26 mouse cellular contexts compared by ENCODE assay signal in genomic region chr6:113351653-113352052, GRCm38 (mm10). TPM values are rescaled to one million over a fixed set of nuclear protein-coding genes. Genes with fewer than 3 reads are reported as not detected.
A peak's percentile ranks its signal among the peaks of the same experiment; 100 is the strongest.
DNase-seq lines count a peak whose midpoint lies in the region; ATAC-seq lines count a peak whose summit lies in the region.
"Had no signal": no experiment of that assay in that cellular context is flagged by ENCODE, and none has a peak within 500 bp of the region (broad histone marks: within the 10 kb centered on the region; RNA-seq: fewer than 3 reads in every experiment).

No protein-coding gene starts in this region.

- H3K36me3 ChIP-seq in liver, embryonic 15.5 days (replicated peaks), result no peaks in the 10 kb centered on the region
- H3K36me3 ChIP-seq in liver, embryonic 11.5 days (ENCODE audit: control insufficient read depth, insufficient read depth, low read length), result no peaks in the 10 kb centered on the region
- H3K36me3 ChIP-seq in ES-E14 (ENCODE audit: control insufficient read depth, insufficient read depth, low read length, poor library complexity, severe bottlenecking), result no peaks in the 10 kb centered on the region
- no peaks in the 10 kb centered on the region for H3K36me3 ChIP-seq in neural tube, embryonic 15.5 days
- H3K36me3 ChIP-seq in forebrain, embryonic 11.5 days (ENCODE audit: control insufficient read depth, insufficient read depth, low read length), result no peaks in the 10 kb centered on the region
- H3K36me3 ChIP-seq: embryonic facial prominence, embryonic 12.5 days; G1E; hindbrain, embryonic 15.5 days; limb, embryonic 13.5 days; midbrain, embryonic 13.5 days; neural tube, embryonic 13.5 days; stomach, embryonic 15.5 days had no signal

- no peaks in the 10 kb centered on the region for H3K27me3 ChIP-seq in liver, embryonic 15.5 days
- no peaks in the 10 kb centered on the region for H3K27me3 ChIP-seq in liver, embryonic 11.5 days (replicated peaks; ENCODE audit: control insufficient read depth, insufficient read depth, low read length)
- no peaks in the 10 kb centered on the region for H3K27me3 ChIP-seq in neural tube, embryonic 15.5 days (replicated peaks)
- no peaks in the 10 kb centered on the region for H3K27me3 ChIP-seq in forebrain, embryonic 11.5 days (ENCODE audit: control insufficient read depth, insufficient read depth, low read length)
- H3K27me3 ChIP-seq: embryonic facial prominence, embryonic 12.5 days; forebrain, embryonic 13.5 days; hindbrain, embryonic 15.5 days; limb, embryonic 13.5 days; midbrain, embryonic 13.5 days; stomach, embryonic 15.5 days had no signal

- no peaks in the 10 kb centered on the region for H3K4me1 ChIP-seq in liver, embryonic 15.5 days (replicated peaks)
- peaks cover 7% of the 10 kb centered on the region; the same call in 1 of the 2 replicates for H3K4me1 ChIP-seq in liver, embryonic 11.5 days (replicated peaks; ENCODE audit: control insufficient read depth, insufficient read depth, low read length)
- H3K4me1 ChIP-seq in ES-E14 (ENCODE audit: control insufficient read depth in 2 of 2, insufficient read depth in 2 of 2, low read length in 2 of 2, poor library complexity in 1 of 2), result peaks cover 5 to 8% of the 10 kb centered on the region in 2 experiments
- H3K4me1 ChIP-seq in neural tube, embryonic 15.5 days, result no peaks in the 10 kb centered on the region
- no peaks in the 10 kb centered on the region for H3K4me1 ChIP-seq in forebrain, embryonic 11.5 days (replicated peaks; ENCODE audit: control insufficient read depth, insufficient read depth, low read length)
- H3K4me1 ChIP-seq: embryonic facial prominence, embryonic 12.5 days; forebrain, embryonic 13.5 days; hindbrain, embryonic 15.5 days; limb, embryonic 13.5 days; midbrain, embryonic 13.5 days; neural tube, embryonic 13.5 days; stomach, embryonic 15.5 days had no signal

- H3K9me3 ChIP-seq in liver, embryonic 15.5 days (replicated peaks), result no peaks in the 10 kb centered on the region
- H3K9me3 ChIP-seq in liver, embryonic 11.5 days (ENCODE audit: control insufficient read depth, low read length), result no peaks in the 10 kb centered on the region
- no peaks in the 10 kb centered on the region for H3K9me3 ChIP-seq in ES-E14 (ENCODE audit: control insufficient read depth, insufficient read depth, low read depth, low read length)
- no peaks in the 10 kb centered on the region for H3K9me3 ChIP-seq in neural tube, embryonic 15.5 days (replicated peaks)
- no peaks in the 10 kb centered on the region for H3K9me3 ChIP-seq in forebrain, embryonic 11.5 days (ENCODE audit: control insufficient read depth, low read length)
- H3K9me3 ChIP-seq: embryonic facial prominence, embryonic 12.5 days; forebrain, embryonic 13.5 days; G1E; hindbrain, embryonic 15.5 days; limb, embryonic 13.5 days; midbrain, embryonic 13.5 days; neural tube, embryonic 13.5 days; stomach, embryonic 15.5 days had no signal

- no peak overlapping the region for H3K4me3 ChIP-seq in liver, embryonic 15.5 days (replicated peaks)
- H3K4me3 ChIP-seq in liver, embryonic 11.5 days (ENCODE audit: low read depth, low read length), result no peak overlapping the region
- H3K4me3 ChIP-seq in ES-E14 (ENCODE audit: insufficient read depth in 1 of 2, low read depth in 1 of 2, low read length in 2 of 2, poor library complexity in 1 of 2, severe bottlenecking in 1 of 2), result no peak overlapping the region
- H3K4me3 ChIP-seq in neural tube, embryonic 15.5 days (replicated peaks), result no peak overlapping the region
- H3K4me3 ChIP-seq in forebrain, embryonic 11.5 days (ENCODE audit: low read depth, low read length), result no peak overlapping the region
- H3K4me3 ChIP-seq: embryonic facial prominence, embryonic 12.5 days; forebrain, embryonic 13.5 days; hindbrain, embryonic 15.5 days; limb, embryonic 13.5 days; midbrain, embryonic 13.5 days; neural tube, embryonic 13.5 days; stomach, embryonic 15.5 days had no signal

- no peak overlapping the region for H3K9ac ChIP-seq in liver, embryonic 15.5 days
- H3K9ac ChIP-seq in liver, embryonic 11.5 days (ENCODE audit: low read depth, low read length), result no peak overlapping the region
- no peak overlapping the region for H3K9ac ChIP-seq in ES-E14 (ENCODE audit: insufficient read depth, low read depth, low read length, poor library complexity, severe bottlenecking)
- no peak overlapping the region for H3K9ac ChIP-seq in neural tube, embryonic 15.5 days (replicated peaks)
- no peak overlapping the region for H3K9ac ChIP-seq in forebrain, embryonic 11.5 days (ENCODE audit: low read length)
- H3K9ac ChIP-seq: embryonic facial prominence, embryonic 12.5 days; forebrain, embryonic 13.5 days; hindbrain, embryonic 15.5 days; limb, embryonic 13.5 days; liver, embryonic 14.5 days; midbrain, embryonic 13.5 days; neural tube, embryonic 13.5 days; stomach, embryonic 15.5 days had no signal

- in situ Hi-C loops in ES-E14 (cut with MboI; ENCODE audit: low sequenced_read_pairs in 2 of 2, unreplicated experiment in 2 of 2), result no loop called here

- no peak for DNase-seq in liver, embryonic 11.5 days (ENCODE audit: low spot score)
- no peak for DNase-seq in ES-E14 (ENCODE audit: low read depth, low spot score)
- no peak for DNase-seq in adrenal gland, postnatal 4 days (ENCODE audit: low spot score in 2 of 2)
- DNase-seq in forebrain, embryonic 11.5 days (ENCODE audit: low spot score), result no peak
- DNase-seq: adrenal gland, postnatal 14 days; cerebellum, adult 11 months; cerebellum, adult 9-11 months; gastrocnemius, postnatal 36 days; heart, postnatal 4 days; kidney, postnatal 25 days; right cerebral cortex, adult 18-20 months; right cerebral cortex, postnatal 4 days; thymus, postnatal 25 days had no signal

- 21% methylated on average over 10 of the region's 10 CpGs for WGBS in liver, embryonic 15.5 days (ENCODE audit: insufficient replicate concordance)
- 39% methylated on average over 10 of the region's 10 CpGs for WGBS in liver, embryonic 11.5 days
- WGBS in neural tube, embryonic 15.5 days, result 66% methylated on average over 10 of the region's 10 CpGs
- WGBS in forebrain, embryonic 11.5 days, result 65% methylated on average over 10 of the region's 10 CpGs

- ATAC-seq in liver, embryonic 15.5 days (ENCODE audit: insufficient read depth), result no peak
- no peak for ATAC-seq in liver, embryonic 11.5 days (replicated peaks; ENCODE audit: low FRiP score)
- peak; percentile 84 for ATAC-seq in common myeloid progenitor, adult 5-6 weeks (replicated peaks; ENCODE audit: low read depth, poor library complexity, severe bottlenecking)
- peak; percentile 50; the same call in 1 of the 2 replicates for ATAC-seq in megakaryocyte-erythroid progenitor cell, adult 5-6 weeks (replicated peaks; ENCODE audit: low FRiP score, low TSS enrichment, poor library complexity, severe bottlenecking)
- ATAC-seq in neural tube, embryonic 15.5 days (ENCODE audit: low FRiP score), result no peak
- ATAC-seq in forebrain, embryonic 11.5 days (replicated peaks; ENCODE audit: low FRiP score), result no peak
- ATAC-seq: forebrain, embryonic 13.5 days; midbrain, embryonic 13.5 days had no signal

- H3K27ac ChIP-seq in liver, embryonic 15.5 days (replicated peaks), result peak overlapping the region; percentile 25; the same call in 1 of the 2 replicates
- H3K27ac ChIP-seq in liver, embryonic 11.5 days (ENCODE audit: low read depth, low read length), result no peak overlapping the region
- H3K27ac ChIP-seq in ES-E14 (ENCODE audit: insufficient read depth, low read depth, low read length, poor library complexity, severe bottlenecking), result peak overlapping the region; percentile 13; the same call in 1 of the 2 replicates
- H3K27ac ChIP-seq in neural tube, embryonic 15.5 days (replicated peaks), result no peak overlapping the region
- no peak overlapping the region for H3K27ac ChIP-seq in forebrain, embryonic 11.5 days (ENCODE audit: low read depth, low read length)
- H3K27ac ChIP-seq: embryonic facial prominence, embryonic 12.5 days; forebrain, embryonic 13.5 days; hindbrain, embryonic 15.5 days; limb, embryonic 13.5 days; liver, embryonic 14.5 days; midbrain, embryonic 13.5 days; neural tube, embryonic 13.5 days; stomach, embryonic 15.5 days had no signal

- H3K4me2 ChIP-seq in liver, embryonic 15.5 days, result peak overlapping the region; percentile 3; the same call in 1 of the 2 replicates
- no peak overlapping the region for H3K4me2 ChIP-seq in liver, embryonic 11.5 days
- H3K4me2 ChIP-seq in neural tube, embryonic 15.5 days, result no peak overlapping the region
- no peak overlapping the region for H3K4me2 ChIP-seq in forebrain, embryonic 11.5 days (ENCODE audit: low read depth, low read length, severe bottlenecking)
- H3K4me2 ChIP-seq: embryonic facial prominence, embryonic 12.5 days; forebrain, embryonic 13.5 days; hindbrain, embryonic 15.5 days; limb, embryonic 13.5 days; midbrain, embryonic 13.5 days; neural tube, embryonic 13.5 days; stomach, embryonic 15.5 days had no signal

RNA-seq across cellular contexts. Expression of gene Camk1, which starts 7.9 kb away (rescaled TPM):
- polyA plus RNA-seq in liver, embryonic 15.5 days (2015; fragmentation: Nextera tagmentation; extraction: Ambion mirVana), result 18.2 and 21.1 TPM in 2 replicates
- 48.5 and 49.1 TPM in 2 replicates for polyA plus RNA-seq in liver, embryonic 11.5 days (2014; fragmentation: Nextera tagmentation; extraction: Ambion mirVana)
- 8.5 and 9.4 TPM in 2 replicates for total RNA-seq in ES-E14 (2012; rRNA removed)
- 29.9 and 41.3 TPM in 2 replicates for total RNA-seq in common myeloid progenitor, adult 5-6 weeks (2017)
- 1.2 and 2.2 TPM in 2 replicates for total RNA-seq in megakaryocyte-erythroid progenitor cell, adult 5-6 weeks (2014; fragmentation: Nextera tagmentation)
- total RNA-seq in megakaryocyte-erythroid progenitor cell, adult 5-6 weeks (2017), result 2.9 and 17.8 TPM in 2 replicates
- 103 and 119 TPM in 2 replicates for polyA plus RNA-seq in neural tube, embryonic 15.5 days (2015; fragmentation: Nextera tagmentation; extraction: Ambion mirVana)
- 10 to 100 TPM; 54.2 to 58.7 TPM for total RNA-seq in adrenal gland, postnatal 4 days (2021)
- polyA plus RNA-seq in forebrain, embryonic 11.5 days (2014; fragmentation: Nextera tagmentation; extraction: Ambion mirVana), result 47.8 and 52.5 TPM in 2 replicates

RNA-seq across cellular contexts. Expression of gene Ogg1, which starts 24.9 kb away (rescaled TPM):
- 5.2 and 5.4 TPM in 2 replicates for polyA plus RNA-seq in liver, embryonic 15.5 days (2015; fragmentation: Nextera tagmentation; extraction: Ambion mirVana)
- polyA plus RNA-seq in liver, embryonic 11.5 days (2014; fragmentation: Nextera tagmentation; extraction: Ambion mirVana), result 12.7 and 15.1 TPM in 2 replicates
- 11.9 and 13.0 TPM in 2 replicates for total RNA-seq in ES-E14 (2012; rRNA removed)
- total RNA-seq in common myeloid progenitor, adult 5-6 weeks (2017), result 10.2 and 11.7 TPM in 2 replicates
- 9.9 and 23.7 TPM in 2 replicates for total RNA-seq in megakaryocyte-erythroid progenitor cell, adult 5-6 weeks (2014; fragmentation: Nextera tagmentation)
- total RNA-seq in megakaryocyte-erythroid progenitor cell, adult 5-6 weeks (2017), result 3.8 and 9.4 TPM in 2 replicates
- 9.3 and 10.1 TPM in 2 replicates for polyA plus RNA-seq in neural tube, embryonic 15.5 days (2015; fragmentation: Nextera tagmentation; extraction: Ambion mirVana)
- 10 to 100 TPM; 14.5 to 18.7 TPM for total RNA-seq in adrenal gland, postnatal 4 days (2021)
- 14.2 and 14.5 TPM in 2 replicates for polyA plus RNA-seq in forebrain, embryonic 11.5 days (2014; fragmentation: Nextera tagmentation; extraction: Ambion mirVana)

RNA-seq across cellular contexts. Expression of gene Tada3, which starts 26.0 kb away (rescaled TPM):
- polyA plus RNA-seq in liver, embryonic 15.5 days (2015; fragmentation: Nextera tagmentation; extraction: Ambion mirVana), result 17.8 and 18.7 TPM in 2 replicates
- polyA plus RNA-seq in liver, embryonic 11.5 days (2014; fragmentation: Nextera tagmentation; extraction: Ambion mirVana), result 43.8 and 49.7 TPM in 2 replicates
- 31.7 and 35.3 TPM in 2 replicates for total RNA-seq in ES-E14 (2012; rRNA removed)
- 20.7 and 33.1 TPM in 2 replicates for total RNA-seq in common myeloid progenitor, adult 5-6 weeks (2017)
- total RNA-seq in megakaryocyte-erythroid progenitor cell, adult 5-6 weeks (2014; fragmentation: Nextera tagmentation), result 23.5 and 40.8 TPM in 2 replicates
- 19.8 and 20.3 TPM in 2 replicates for total RNA-seq in megakaryocyte-erythroid progenitor cell, adult 5-6 weeks (2017)
- polyA plus RNA-seq in neural tube, embryonic 15.5 days (2015; fragmentation: Nextera tagmentation; extraction: Ambion mirVana), result 73.4 and 73.9 TPM in 2 replicates
- 10 to 100 TPM; 41.3 to 44.6 TPM for total RNA-seq in adrenal gland, postnatal 4 days (2021)
- polyA plus RNA-seq in forebrain, embryonic 11.5 days (2014; fragmentation: Nextera tagmentation; extraction: Ambion mirVana), result 72.5 and 76.3 TPM in 2 replicates

RNA-seq across cellular contexts. Expression of gene Arpc4, which starts 26.3 kb away (rescaled TPM):
- 188 and 202 TPM in 2 replicates for polyA plus RNA-seq in liver, embryonic 15.5 days (2015; fragmentation: Nextera tagmentation; extraction: Ambion mirVana)
- polyA plus RNA-seq in liver, embryonic 11.5 days (2014; fragmentation: Nextera tagmentation; extraction: Ambion mirVana), result 239 and 241 TPM in 2 replicates
- 217 and 227 TPM in 2 replicates for total RNA-seq in ES-E14 (2012; rRNA removed)
- total RNA-seq in common myeloid progenitor, adult 5-6 weeks (2017), result 175 and 193 TPM in 2 replicates
- 128 and 162 TPM in 2 replicates for total RNA-seq in megakaryocyte-erythroid progenitor cell, adult 5-6 weeks (2014; fragmentation: Nextera tagmentation)
- 137 and 152 TPM in 2 replicates for total RNA-seq in megakaryocyte-erythroid progenitor cell, adult 5-6 weeks (2017)
- polyA plus RNA-seq in neural tube, embryonic 15.5 days (2015; fragmentation: Nextera tagmentation; extraction: Ambion mirVana), result 428 and 436 TPM in 2 replicates
- total RNA-seq in adrenal gland, postnatal 4 days (2021), result 100 to 1,000 TPM; 206 to 214 TPM
- polyA plus RNA-seq in forebrain, embryonic 11.5 days (2014; fragmentation: Nextera tagmentation; extraction: Ambion mirVana), result 180 and 182 TPM in 2 replicates

RNA-seq across cellular contexts. Expression of gene Ttll3, which starts 37.4 kb away (rescaled TPM):
- polyA plus RNA-seq in liver, embryonic 15.5 days (2015; fragmentation: Nextera tagmentation; extraction: Ambion mirVana), result 0.98 and 1.3 TPM in 2 replicates
- 1.6 and 2.4 TPM in 2 replicates for polyA plus RNA-seq in liver, embryonic 11.5 days (2014; fragmentation: Nextera tagmentation; extraction: Ambion mirVana)
- 5.3 and 6.9 TPM in 2 replicates for total RNA-seq in ES-E14 (2012; rRNA removed)
- total RNA-seq in common myeloid progenitor, adult 5-6 weeks (2017), result 0.78 and 1.4 TPM in 2 replicates
- total RNA-seq in megakaryocyte-erythroid progenitor cell, adult 5-6 weeks (2014; fragmentation: Nextera tagmentation), result 2.1 and 7.9 TPM in 2 replicates
- 0.50 and 0.80 TPM in 2 replicates for total RNA-seq in megakaryocyte-erythroid progenitor cell, adult 5-6 weeks (2017)
- polyA plus RNA-seq in neural tube, embryonic 15.5 days (2015; fragmentation: Nextera tagmentation; extraction: Ambion mirVana), result 10.3 and 11.3 TPM in 2 replicates
- 1 to 10 TPM; 6.9 to 7.7 TPM for total RNA-seq in adrenal gland, postnatal 4 days (2021)
- polyA plus RNA-seq in forebrain, embryonic 11.5 days (2014; fragmentation: Nextera tagmentation; extraction: Ambion mirVana), result 5.1 and 6.0 TPM in 2 replicates

Comparison
In these comparisons a context has a peak if more than half of its experiments do, and no peak if none do; other contexts are left out.
1. H3K27ac ChIP-seq: peak in liver, embryonic 15.5 days (single experiment) and ES-E14 (single experiment); none in liver, embryonic 11.5 days (single experiment), neural tube, embryonic 15.5 days (single experiment) and forebrain, embryonic 11.5 days (single experiment).
2. ATAC-seq: peak in common myeloid progenitor, adult 5-6 weeks (single experiment) and megakaryocyte-erythroid progenitor cell, adult 5-6 weeks (single experiment); none in liver, embryonic 15.5 days (single experiment), liver, embryonic 11.5 days (single experiment), neural tube, embryonic 15.5 days (single experiment) and forebrain, embryonic 11.5 days (single experiment).